Mouse (Mus musculus) brain, embryonic 14.5 days (tissue): ENCODE measurements around the gene Mybpc3.

Experiments
- CTCF ChIP-seq: fragments of 200-500 bp; IDR thresholded peaks from 2 replicates; pipeline ENCODE4 v1.5.1; 2012; ENCODE audit warnings: inconsistent platforms, mild to moderate bottlenecking, moderate library complexity, borderline replicate concordance; ENCODE audit not compliant: insufficient read depth, insufficient read length; ENCODE audit errors: extremely low read depth
- POLR2A ChIP-seq: fragments of 200-500 bp; IDR thresholded peaks from 2 replicates; pipeline ENCODE4 v1.6.1; 2012; ENCODE audit warnings: mild to moderate bottlenecking, inconsistent platforms, borderline replicate concordance; ENCODE audit not compliant: poor library complexity, insufficient read depth, insufficient read length, severe bottlenecking; ENCODE audit errors: extremely low read depth

DNA sequence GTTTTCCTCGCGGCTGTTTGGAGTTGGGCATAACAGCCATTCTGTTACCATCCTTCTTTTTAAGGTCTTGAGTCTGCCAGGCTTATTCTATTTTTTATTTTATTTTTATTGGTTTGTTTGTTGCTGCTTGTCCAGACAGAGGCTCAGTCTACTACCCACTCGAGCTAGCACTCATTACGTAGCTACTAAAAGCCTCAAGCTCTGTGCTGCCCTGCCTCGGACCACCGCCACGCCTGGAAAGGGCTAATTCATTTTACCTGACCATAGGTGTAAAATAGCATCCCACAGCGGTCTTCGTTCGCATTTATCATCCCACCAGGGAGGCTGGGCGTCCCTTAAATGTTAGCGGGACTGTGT lies 40.0 kb upstream of the Mybpc3 start:
- TF ChIP-seq CTCF (no peak), POLR2A (no peak)
